Mouse (Mus musculus) lung, postnatal 0 days (tissue): ENCODE measurements around the gene Hoxd4.

ENCODE experiments used
- CTCF ChIP-seq: IDR thresholded peaks from 2 replicates; pipeline ENCODE4 v1.5.1; 2016; ENCODE audit warnings: antibody characterized with exemption, mild to moderate bottlenecking
- EP300 ChIP-seq: IDR thresholded peaks from 2 replicates; pipeline ENCODE4 v1.6.1; 2016; ENCODE audit warnings: antibody characterized with exemption, mild to moderate bottlenecking, control low read depth

GRCm38 (mm10) chr2:74692808-74693431 lies 18.8 kb upstream of the Hoxd4 start:
- TF ChIP-seq CTCF = no peak
- TF ChIP-seq EP300 = no peak
